Mouse (Mus musculus) ES-E14 (cell line): Measurements from ENCODE around the gene Csrp3.

Experiments
- HCFC1 ChIP-seq: IDR thresholded peaks from 2 replicates; pipeline ENCODE4 v1.6.1; 2012; ENCODE audit warnings: low read length, inconsistent platforms, borderline replicate concordance; ENCODE audit not compliant: insufficient read depth
- MAFK ChIP-seq: IDR thresholded peaks from 2 replicates; pipeline ENCODE4 v1.6.1; 2014; ENCODE audit warnings: mild to moderate bottlenecking, low read depth, low read length, inconsistent platforms; ENCODE audit not compliant: insufficient read depth
- ZC3H11A ChIP-seq: IDR thresholded peaks from 2 replicates; pipeline ENCODE4 v1.6.1; 2012; ENCODE audit warnings: low read depth, mild to moderate bottlenecking, inconsistent platforms, low read length, borderline replicate concordance

DNA sequence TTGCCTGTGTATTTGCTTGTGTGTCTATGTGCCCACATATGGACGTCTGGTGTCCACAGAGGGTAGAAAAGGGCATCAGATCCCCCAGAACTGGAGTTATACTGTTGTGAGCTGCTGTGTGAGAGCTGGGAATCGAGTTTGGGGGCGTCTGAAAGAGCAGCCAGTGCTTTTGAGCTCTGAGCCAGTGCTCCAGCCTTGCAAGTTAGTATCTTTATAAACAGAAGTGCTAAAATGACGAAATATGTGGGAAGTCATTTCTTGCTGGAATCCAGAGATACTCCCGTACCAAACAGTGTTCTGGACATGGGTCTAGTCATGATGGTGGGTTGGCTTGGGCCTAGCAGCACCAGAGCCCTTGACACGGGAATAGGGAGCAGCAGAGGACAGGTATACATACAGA, 46.9 kb upstream of the Csrp3 start:
- TF ChIP-seq MAFK (no peak), ZC3H11A (no peak), HCFC1 (no peak)
